Mouse (Mus musculus): ENCODE results near the gene Serpinb9d.
"Not testable (repeated sequence)": the region's sequence is repeated elsewhere in the genome, so short reads cannot be mapped to it uniquely, and the experiment has no call there.

The Serpinb9d gene

GRCm38 (mm10) chr13:33192659-33193058 lies at the start of gene Serpinb9d:
Gene Serpinb9d (plus strand): TSS chr13:33192959.
- DNase-seq (ENCODE audit: low read depth, low spot score) = no peak

- DNase-seq (ENCODE audit: low read depth, low spot score) = no peak
Measured at GRCm38 (mm10) chr13:33159642-33160041, 33.1 kb upstream of the Serpinb9d start, which contains the start of gene Serpinb9c. Gene Serpinb9c (minus strand): TSS chr13:33159742.

- DNase-seq (ENCODE audit: low read depth, low spot score) = not testable (repeated sequence)
Measured at GRCm38 (mm10) chr13:33190486-33190885, 2.3 kb upstream of the Serpinb9d start.

GRCm38 (mm10) chr13:33199740-33200139 lies 7.0 kb downstream of the Serpinb9d start:
- DNase-seq (ENCODE audit: low read depth, low spot score) = peak; percentile 22

- not testable (repeated sequence) for DNase-seq (ENCODE audit: low read depth, low spot score)
Measured at GRCm38 (mm10) chr13:33249312-33249711, 56.6 kb downstream of the Serpinb9d start, which contains the start of gene Serpinb9e. Gene Serpinb9e (plus strand): TSS chr13:33249612.

All from ES-CJ7 (cell line).